Mouse (Mus musculus) MEL (cell line): ENCODE data around the gene Ccl1. TPM values are rescaled to one million over a fixed set of nuclear protein-coding genes. Genes with fewer than 3 reads are reported as not detected.

ENCODE experiments used
- DNase-seq: peaks from one replicate; pipeline ENCODE4 v3.0.0; 2011; ENCODE audit warnings: low read depth, low spot score
- H3K27ac ChIP-seq: 2 replicates; pipeline ENCODE4 v1.5.1; 2012; ENCODE audit warnings: low read depth, mild to moderate bottlenecking, control low read depth, low read length, moderate library complexity; ENCODE audit not compliant: control insufficient read depth
- H3K27me3 ChIP-seq, 2 experiments: fragments of 150-350 bp in 1 of 2; sonication (generic) in 1 of 2; 2 replicates each; pipeline ENCODE4 v1.6.1; 2012; ENCODE audit warnings: low read length in 2 of 2, mild to moderate bottlenecking in 2 of 2, improper control_type of control experiment in 1 of 2, moderate library complexity in 1 of 2; ENCODE audit not compliant: insufficient read depth in 2 of 2, control insufficient read depth in 1 of 2
- H3K36me3 ChIP-seq, 2 experiments: 2 replicates each; pipeline ENCODE4 v1.6.1; 2012 to 2014; ENCODE audit warnings: low read length in 2 of 2, improper control_type of control experiment in 1 of 2, inconsistent platforms in 1 of 2, mild to moderate bottlenecking in 1 of 2; ENCODE audit not compliant: insufficient read depth in 2 of 2, control insufficient read depth in 1 of 2
- H3K4me1 ChIP-seq, 2 experiments: fragments of 150-350 bp in 1 of 2; sonication (generic) in 1 of 2; 2 replicates each; pipeline ENCODE4 v1.6.1; 2012; ENCODE audit warnings: low read length in 2 of 2, improper control_type of control experiment in 1 of 2, mild to moderate bottlenecking in 1 of 2; ENCODE audit not compliant: insufficient read depth in 2 of 2, control insufficient read depth in 1 of 2
- H3K4me3 ChIP-seq, 2 experiments: fragments of 150-350 bp in 1 of 2; sonication (generic) in 1 of 2; 2 replicates each; pipeline ENCODE4 v1.5.1; 2012; ENCODE audit warnings: low read depth in 2 of 2, low read length in 2 of 2, mild to moderate bottlenecking in 2 of 2, moderate library complexity in 2 of 2, control low read depth in 1 of 2, improper control_type of control experiment in 1 of 2; ENCODE audit not compliant: control insufficient read depth in 1 of 2, insufficient read depth in 1 of 2
- H3K79me2 ChIP-seq: 2 replicates; pipeline ENCODE4 v1.6.1; 2012; ENCODE audit warnings: mild to moderate bottlenecking, low read length, moderate library complexity; ENCODE audit not compliant: control insufficient read depth, poor library complexity, insufficient read depth
- H3K9ac ChIP-seq: 2 replicates; pipeline ENCODE4 v1.6.1; 2012; ENCODE audit warnings: low read depth, mild to moderate bottlenecking, control low read depth, low read length, moderate library complexity; ENCODE audit not compliant: control insufficient read depth, poor library complexity, severe bottlenecking
- H3K9me3 ChIP-seq: fragments of 150-350 bp; sonication (generic); replicated peaks from 2 replicates; pipeline ENCODE4 v1.6.1; 2012; ENCODE audit warnings: mild to moderate bottlenecking, low read length, improper control_type of control experiment, moderate library complexity; ENCODE audit not compliant: insufficient read depth
- BHLHE40 ChIP-seq: IDR thresholded peaks from 2 replicates; pipeline ENCODE4 v1.6.1; 2012; ENCODE audit warnings: low read depth, mild to moderate bottlenecking, inconsistent platforms, low read length, improper control_type of control experiment, borderline replicate concordance
- CHD1 ChIP-seq: IDR thresholded peaks from 2 replicates; pipeline ENCODE4 v1.6.1; 2012; ENCODE audit warnings: low read depth, mild to moderate bottlenecking, inconsistent platforms, low read length, improper control_type of control experiment
- ETS1 ChIP-seq: IDR thresholded peaks from 2 replicates; pipeline ENCODE4 v1.6.1; 2012; ENCODE audit warnings: low read depth, mild to moderate bottlenecking, inconsistent platforms, low read length, improper control_type of control experiment, moderate library complexity
- HCFC1 ChIP-seq: IDR thresholded peaks from 2 replicates; pipeline ENCODE4 v1.6.1; 2012; ENCODE audit warnings: low read depth, mild to moderate bottlenecking, inconsistent platforms, low read length, improper control_type of control experiment, moderate library complexity
- JUND ChIP-seq: IDR thresholded peaks from 2 replicates; pipeline ENCODE4 v1.6.1; 2011; ENCODE audit warnings: low read depth, mild to moderate bottlenecking, improper control_type of control experiment, low read length
- MAX ChIP-seq: IDR thresholded peaks from 2 replicates; pipeline ENCODE4 v1.6.1; 2011; ENCODE audit warnings: low read length, improper control_type of control experiment
- MXI1 ChIP-seq: IDR thresholded peaks from 2 replicates; pipeline ENCODE4 v1.6.1; 2011; ENCODE audit warnings: mild to moderate bottlenecking, low read depth, low read length, improper control_type of control experiment
- MYC ChIP-seq: IDR thresholded peaks from 2 replicates; pipeline ENCODE4 v1.6.1; 2011; ENCODE audit warnings: low read depth, mild to moderate bottlenecking, low read length, improper control_type of control experiment, moderate library complexity
- NELFE ChIP-seq: IDR thresholded peaks from 2 replicates; pipeline ENCODE4 v1.6.1; 2011; ENCODE audit warnings: low read depth, low read length, improper control_type of control experiment
- NRF1 ChIP-seq: IDR thresholded peaks from 2 replicates; pipeline ENCODE4 v1.6.1; 2014; ENCODE audit warnings: low read depth, mild to moderate bottlenecking, inconsistent platforms, low read length, improper control_type of control experiment, moderate library complexity; ENCODE audit not compliant: poor library complexity, insufficient read depth, severe bottlenecking
- POLR2A ChIP-seq, 2 experiments: IDR thresholded peaks; 2 replicates each; pipeline ENCODE4 v1.6.1; 2011 to 2012; ENCODE audit warnings: low read length in 2 of 2, mild to moderate bottlenecking in 2 of 2, control low read depth in 1 of 2, improper control_type of control experiment in 1 of 2, low read depth in 1 of 2, moderate library complexity in 1 of 2; ENCODE audit not compliant: control insufficient read depth in 1 of 2, insufficient read depth in 1 of 2, poor library complexity in 1 of 2
- POLR2AphosphoS2 ChIP-seq: IDR thresholded peaks from 2 replicates; pipeline ENCODE4 v1.6.1; 2011; ENCODE audit warnings: low read length, improper control_type of control experiment
- POLR2AphosphoS5 ChIP-seq: IDR thresholded peaks from 2 replicates; pipeline ENCODE4 v1.6.1; 2012; ENCODE audit warnings: low read depth, borderline replicate concordance, mild to moderate bottlenecking, inconsistent platforms, low read length, moderate library complexity, mixed read lengths
- RCOR1 ChIP-seq: IDR thresholded peaks from 2 replicates; pipeline ENCODE4 v1.6.1; 2012; ENCODE audit warnings: low read depth, mild to moderate bottlenecking, inconsistent platforms, low read length, improper control_type of control experiment
- TBP ChIP-seq: IDR thresholded peaks from 2 replicates; pipeline ENCODE4 v1.8.0; 2011; ENCODE audit warnings: low read depth, low read length, improper control_type of control experiment
- ZC3H11A ChIP-seq: IDR thresholded peaks from 2 replicates; pipeline ENCODE4 v1.6.1; 2012; ENCODE audit warnings: low read depth, mild to moderate bottlenecking, inconsistent platforms, low read length, improper control_type of control experiment
- ZNF384 ChIP-seq: IDR thresholded peaks from 2 replicates; pipeline ENCODE4 v1.6.1; 2012; ENCODE audit warnings: low read depth, mild to moderate bottlenecking, inconsistent platforms, low read length, improper control_type of control experiment
- polyA plus RNA-seq, 2 experiments: library from polyadenylated mRNA; stranded (reverse) in 1 of 2; unstranded in 1 of 2; fragments of >175 nt in 1 of 2; fragments of >200 nt in 1 of 2; gene quantifications; 2 replicates each; pipeline versions ENCODE4 v1.2.1 to v1.2.4; 2012; ENCODE audit warnings: low replicate concordance in 2 of 2, low read depth in 1 of 2; ENCODE audit not compliant: insufficient read length in 2 of 2, insufficient read depth in 1 of 2, missing spikeins in 1 of 2
- total RNA-seq: library from RNA; depleted of rRNA; stranded (reverse); fragments of 300-350 nt; gene quantifications from 2 replicates; pipeline ENCODE4 v1.2.3, GENCODE M21; 2012

Gene Ccl1
- total and polyA plus RNA-seq, 3 experiments = not detected

- no peak for DNase-seq
- Histone ChIP-seq H3K4me3 (no peak overlapping the region), H3K27me3 (no peaks in the 10 kb centered on the region), H3K4me1 (no peaks in the 10 kb centered on the region), H3K36me3 (no peaks in the 10 kb centered on the region)
- no peak for TF ChIP-seq ETS1
- no peak for TF ChIP-seq ZC3H11A
- no peak for TF ChIP-seq TBP
- TF ChIP-seq, all 39 proteins: peak for 0
- Histone ChIP-seq H3K9me3 (no peaks in the 10 kb centered on the region), H3K27ac (no peak overlapping the region), H3K9ac (no peak overlapping the region), H3K79me2 (no peaks in the 10 kb centered on the region)
Measured at GRCm38 (mm10) chr11:82182401-82182800, 123.1 kb downstream of the Ccl1 start.

DNA sequence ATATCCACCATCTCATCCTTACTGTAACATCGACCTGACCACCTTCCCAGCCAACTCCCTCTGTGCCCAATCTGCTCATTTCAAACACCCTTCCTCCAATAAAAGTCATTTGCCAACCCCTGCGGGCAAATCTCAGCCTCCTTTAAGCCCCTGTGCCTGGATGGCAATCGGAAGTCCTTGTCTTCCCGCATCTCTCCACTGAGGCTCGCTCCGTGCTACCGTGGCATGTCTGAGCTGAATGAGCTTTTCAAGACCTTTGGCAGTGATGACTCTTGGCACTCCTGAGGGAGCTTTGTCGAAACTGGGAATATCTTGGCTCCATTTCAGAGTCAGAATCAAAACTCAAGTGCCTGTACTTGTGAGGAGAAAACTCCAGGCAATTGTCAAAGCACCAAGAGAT lies 124.2 kb downstream of the Ccl1 start:
- Histone ChIP-seq H3K27ac (no peak overlapping the region), H3K4me3 (no peak overlapping the region), H3K4me1 (no peaks in the 10 kb centered on the region), H3K79me2 (no peaks in the 10 kb centered on the region), H3K9ac (no peak overlapping the region), H3K9me3 (no peaks in the 10 kb centered on the region), H3K36me3 (no peaks in the 10 kb centered on the region), H3K27me3 (no peaks in the 10 kb centered on the region)
- no peak for DNase-seq
- TF ChIP-seq CHD1 (no peak), NRF1 (no peak), TBP (no peak), POLR2A (IDR thresholded peaks at IDR 0.05; ENCODE audit: control insufficient read depth in 1 of 2, insufficient read depth in 1 of 2, low read depth in 1 of 2, low read length in 2 of 2, poor library complexity in 1 of 2) (no peak), ZC3H11A (no peak), JUND (no peak), BHLHE40 (no peak), HCFC1 (no peak), MXI1 (no peak), RCOR1 (no peak), MAX (no peak), POLR2AphosphoS2 (no peak), ZNF384 (no peak), POLR2AphosphoS5 (no peak)

- H3K4me3 ChIP-seq = no peak overlapping the region
- no peaks in the 10 kb centered on the region for H3K4me1 ChIP-seq
- H3K27me3 ChIP-seq = no peaks in the 10 kb centered on the region
- no peaks in the 10 kb centered on the region for H3K9me3 ChIP-seq
- H3K9ac ChIP-seq = no peak overlapping the region
- no peak for DNase-seq
- H3K27ac ChIP-seq = no peak overlapping the region
- H3K36me3 ChIP-seq = no peaks in the 10 kb centered on the region
- TF ChIP-seq POLR2AphosphoS5 (no peak), NELFE (no peak), BHLHE40 (no peak), MYC (no peak)
- TF ChIP-seq, all 39 proteins: peak for 0
- no peaks in the 10 kb centered on the region for H3K79me2 ChIP-seq
Measured at GRCm38 (mm10) chr11:82178161-82178560, 127.3 kb downstream of the Ccl1 start.
